Mouse (Mus musculus) embryonic stem cell, embryonic (primary cell): ENCODE measurements at regions not wholly inside any gene's neighbourhood (a gene's known extent, or its start where the extent isn't known, plus 50 kb on each side); places are given as distances from the start of the nearest gene placed in this dataset.

ENCODE experiments used
- CTCF ChIA-PET, 4 experiments: fragments of 300-600 bp in 2 of 4; fragments of 350-600 bp in 2 of 4; sonication (Branson Sonifier 250); formaldehyde crosslinking; loops; one replicate each; lab custom pipeline; 2022; ENCODE audit warnings: inconsistent platforms in 2 of 4; lab: Charles Lee
- POLR2A ChIA-PET, 4 experiments: fragments of 300-600 bp in 2 of 4; fragments of 350-600 bp in 2 of 4; sonication (Branson Sonifier 250); formaldehyde crosslinking; loops; one replicate each; lab custom pipeline; 2022; ENCODE audit warnings: antibody characterized with exemption in 4 of 4, inconsistent platforms in 1 of 4; lab: Charles Lee

- CTCF ChIA-PET: no interaction called here
- POLR2A ChIA-PET: interaction anchor here in 1 of 4 experiments (0.5 to 1.6 kb wide), 4 partner anchors 9 to 172 kb away, joined by 3 to 4 read pairs (median 3); no protein-coding TSS in a partner anchor
Measured at GRCm38 (mm10) chr1:72012710-72013109, 199.4 kb downstream of the Mreg start.

DNA sequence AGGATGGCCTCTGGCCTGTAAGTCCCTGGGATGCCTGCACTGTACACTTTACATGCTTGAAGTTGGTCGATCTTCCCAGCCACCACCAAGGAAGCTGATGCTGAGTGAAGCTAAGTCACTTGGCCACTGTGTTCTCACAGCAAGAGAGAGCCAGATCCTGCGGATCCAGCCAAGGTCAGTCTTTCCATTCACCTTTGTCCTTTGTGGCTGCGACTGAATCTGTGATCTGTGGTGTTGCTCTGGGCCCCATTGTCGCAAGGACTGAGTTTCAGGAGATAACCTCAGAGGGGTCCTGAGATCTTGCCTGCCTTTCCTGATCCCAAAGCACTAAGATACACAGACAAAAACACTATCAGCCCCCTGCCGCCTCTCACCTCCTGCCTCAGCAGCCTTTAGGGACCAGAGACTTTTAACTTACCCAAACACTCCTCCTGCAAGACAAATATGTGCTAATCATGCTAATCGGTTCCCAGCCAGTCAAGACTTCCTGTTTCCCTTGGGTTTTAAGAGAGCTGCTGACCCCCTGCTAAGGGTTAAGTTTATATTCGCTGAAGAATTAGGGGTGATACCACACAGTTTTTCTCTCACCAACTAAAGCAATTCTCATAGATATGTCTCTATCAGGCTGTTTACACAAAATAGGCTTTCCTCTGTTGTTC lies 202.7 kb downstream of the Mreg start:
- ChIA-PET CTCF (interaction anchor here in 2 of 4 experiments (0.6 to 0.7 kb wide), 2 partner anchors 8 to 273 kb away, joined by 3 to 9 read pairs; no protein-coding TSS in a partner anchor), POLR2A (interaction anchor here in 1 of 4 experiments (0.6 kb wide), 1 partner anchor 9 kb away, joined by 3 read pairs; no protein-coding TSS in a partner anchor)

DNA sequence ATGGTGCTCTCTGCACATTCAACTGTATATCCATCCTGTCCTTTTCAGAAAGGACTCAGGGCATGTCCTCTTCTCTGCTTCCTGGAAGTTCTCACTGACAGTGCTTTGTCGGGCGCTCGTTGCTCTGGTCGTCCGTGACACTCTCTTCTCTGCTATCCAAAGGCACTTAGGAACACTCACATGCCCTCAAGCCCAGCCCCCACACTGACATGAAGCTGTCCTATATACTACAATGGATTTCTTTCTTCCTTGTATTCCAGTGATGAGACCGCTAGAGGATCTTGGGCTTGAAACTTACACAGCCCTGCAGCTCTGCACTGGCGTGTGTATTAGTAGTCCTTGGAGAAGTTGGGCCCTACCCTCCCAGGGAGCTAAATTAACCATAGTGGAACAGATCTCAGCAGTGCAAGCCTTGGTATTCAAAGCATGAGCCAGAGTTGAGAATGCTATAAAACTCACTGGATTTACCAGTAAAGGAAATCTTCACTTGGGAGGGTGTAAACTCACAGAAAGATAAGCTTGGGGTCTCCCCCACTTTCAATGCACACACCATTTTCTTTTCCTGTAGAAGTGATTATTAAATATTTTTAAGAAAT lies 205.3 kb downstream of the Mreg start:
- POLR2A ChIA-PET: interaction anchor here in 1 of 4 experiments (0.5 kb wide), 1 partner anchor 468 kb away, joined by 3 read pairs; no protein-coding TSS in a partner anchor
- CTCF ChIA-PET: no interaction called here

- ChIA-PET CTCF (no interaction called here), POLR2A (no interaction called here)
Measured at GRCm38 (mm10) chr1:72005956-72006355, 206.2 kb downstream of the Mreg start.

DNA sequence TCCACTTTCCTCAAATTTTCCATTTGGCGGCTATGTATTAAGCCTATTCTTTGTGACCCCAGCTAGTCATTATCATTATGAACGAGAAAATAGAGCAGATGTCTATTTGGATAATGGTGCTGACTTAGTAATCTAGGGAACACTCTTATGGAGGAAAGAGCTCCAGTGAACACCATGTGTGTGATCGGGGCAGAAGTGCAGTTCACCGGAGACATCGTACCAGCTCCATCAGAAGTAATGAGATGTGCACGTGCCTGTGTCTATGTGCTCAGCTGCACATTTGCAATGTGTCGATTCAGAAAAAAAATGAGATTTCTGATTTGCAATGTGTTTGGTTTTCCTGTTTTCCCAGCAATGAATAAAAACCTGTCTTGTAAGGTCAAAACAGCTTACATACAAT lies 206.6 kb downstream of the Mreg start:
- POLR2A ChIA-PET: interaction anchor here in 1 of 4 experiments (0.7 kb wide), 1 partner anchor 21 kb away, joined by 3 read pairs; no protein-coding TSS in a partner anchor
- CTCF ChIA-PET: no interaction called here

GRCm38 (mm10) chr1:72003424-72004278 lies 208.5 kb downstream of the Mreg start:
- ChIA-PET CTCF (interaction anchor here in 1 of 4 experiments (0.6 kb wide), 1 partner anchor 180 kb away, joined by 9 read pairs; no protein-coding TSS in a partner anchor), POLR2A (interaction anchor here in 2 of 4 experiments (0.6 to 0.8 kb wide), 2 partner anchors 9 to 165 kb away, joined by 3 read pairs; no protein-coding TSS in a partner anchor)

- ChIA-PET CTCF (interaction anchor here in 1 of 4 experiments (0.6 kb wide), 1 partner anchor 121 kb away, joined by 3 read pairs; no protein-coding TSS in a partner anchor), POLR2A (no interaction called here)
Measured at GRCm38 (mm10) chr1:72002471-72003116, 209.5 kb downstream of the Mreg start.

GRCm38 (mm10) chr1:72000741-72001140 lies 211.4 kb downstream of the Mreg start:
- CTCF ChIA-PET: no interaction called here
- POLR2A ChIA-PET: no interaction called here

GRCm38 (mm10) chr1:71996828-71997227 lies 215.3 kb downstream of the Mreg start:
- POLR2A ChIA-PET: interaction anchor here in 1 of 4 experiments (1.1 to 1.7 kb wide), 2 partner anchors 247 to 259 kb away, joined by 3 to 4 read pairs; no protein-coding TSS in a partner anchor
- CTCF ChIA-PET: no interaction called here

DNA sequence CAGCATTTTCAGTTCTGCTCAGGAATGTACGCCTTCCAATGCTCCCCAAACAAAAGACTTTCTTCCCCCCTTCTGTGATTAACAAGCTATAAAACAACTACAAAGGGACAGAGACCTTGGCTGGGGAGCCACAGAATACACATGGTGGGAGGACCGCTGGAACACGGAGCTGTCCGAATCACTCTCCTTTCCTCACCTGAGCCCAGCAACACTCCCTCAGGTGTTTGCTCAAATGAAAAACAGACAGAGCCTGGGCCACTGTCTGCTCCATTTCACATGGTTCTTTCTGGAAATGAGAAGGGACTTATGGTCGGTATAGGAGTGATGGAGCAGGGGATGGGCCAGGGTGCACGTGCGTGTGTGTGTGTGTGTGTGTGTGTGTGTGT lies 215.9 kb downstream of the Mreg start:
- ChIA-PET CTCF (no interaction called here), POLR2A (interaction anchor here in 1 of 4 experiments (1.1 to 1.7 kb wide), 2 partner anchors 247 to 259 kb away, joined by 3 to 4 read pairs; no protein-coding TSS in a partner anchor)

GRCm38 (mm10) chr1:71995573-71996233 lies 216.4 kb downstream of the Mreg start:
- CTCF ChIA-PET: no interaction called here
- POLR2A ChIA-PET: interaction anchor here in 1 of 4 experiments (1.1 to 1.7 kb wide), 2 partner anchors 248 to 260 kb away, joined by 3 to 4 read pairs; no protein-coding TSS in a partner anchor

GRCm38 (mm10) chr1:71990936-71991335 lies 221.2 kb downstream of the Mreg start:
- ChIA-PET POLR2A (interaction anchor here in 1 of 4 experiments (0.7 kb wide), 1 partner anchor 18 kb away, joined by 3 read pairs; no protein-coding TSS in a partner anchor), CTCF (no interaction called here)

GRCm38 (mm10) chr1:71988086-71988485 lies 224.0 kb downstream of the Mreg start:
- ChIA-PET POLR2A (no interaction called here), CTCF (no interaction called here)

DNA sequence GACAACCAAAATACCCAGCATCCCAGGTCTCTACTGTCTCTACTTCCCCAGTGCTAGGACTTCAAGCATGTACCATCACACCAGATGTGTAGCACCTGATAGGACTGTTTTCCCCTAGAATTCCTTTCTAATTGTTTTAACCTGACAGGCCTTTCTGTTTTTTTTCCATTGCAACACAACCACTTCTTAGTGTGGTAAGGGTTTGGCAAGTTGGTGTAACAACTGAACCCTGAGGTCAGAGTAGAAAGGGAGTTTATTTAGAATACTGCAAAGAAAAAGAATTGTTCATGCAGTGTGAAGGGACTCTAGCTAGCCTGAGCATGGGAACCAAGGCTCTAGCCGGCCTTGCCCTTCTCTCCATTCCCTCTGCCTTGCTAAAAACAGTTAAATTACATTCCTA lies 226.1 kb downstream of the Mreg start:
- ChIA-PET CTCF (interaction anchor here in 1 of 4 experiments (0.6 kb wide), 1 partner anchor 298 kb away, joined by 5 read pairs; no protein-coding TSS in a partner anchor), POLR2A (no interaction called here)

DNA sequence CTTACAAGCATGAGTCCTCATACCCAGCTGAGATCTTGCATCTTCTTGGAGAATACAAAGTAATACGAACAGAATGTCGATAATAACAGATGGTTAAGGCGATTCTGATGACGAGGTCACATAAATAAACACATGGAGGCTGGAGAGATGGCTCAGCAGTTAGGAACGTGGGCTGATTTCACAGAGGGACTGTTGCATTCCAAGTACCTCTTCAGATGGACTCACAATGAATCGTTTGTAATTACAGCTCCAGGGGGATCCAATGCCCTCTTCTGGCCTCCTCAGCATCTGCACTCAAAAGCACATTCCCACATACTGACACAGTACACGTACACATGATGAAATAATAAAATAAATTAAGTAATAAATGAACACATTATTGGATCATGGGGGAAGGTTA lies 228.3 kb downstream of the Mreg start:
- POLR2A ChIA-PET: no interaction called here
- CTCF ChIA-PET: no interaction called here

DNA sequence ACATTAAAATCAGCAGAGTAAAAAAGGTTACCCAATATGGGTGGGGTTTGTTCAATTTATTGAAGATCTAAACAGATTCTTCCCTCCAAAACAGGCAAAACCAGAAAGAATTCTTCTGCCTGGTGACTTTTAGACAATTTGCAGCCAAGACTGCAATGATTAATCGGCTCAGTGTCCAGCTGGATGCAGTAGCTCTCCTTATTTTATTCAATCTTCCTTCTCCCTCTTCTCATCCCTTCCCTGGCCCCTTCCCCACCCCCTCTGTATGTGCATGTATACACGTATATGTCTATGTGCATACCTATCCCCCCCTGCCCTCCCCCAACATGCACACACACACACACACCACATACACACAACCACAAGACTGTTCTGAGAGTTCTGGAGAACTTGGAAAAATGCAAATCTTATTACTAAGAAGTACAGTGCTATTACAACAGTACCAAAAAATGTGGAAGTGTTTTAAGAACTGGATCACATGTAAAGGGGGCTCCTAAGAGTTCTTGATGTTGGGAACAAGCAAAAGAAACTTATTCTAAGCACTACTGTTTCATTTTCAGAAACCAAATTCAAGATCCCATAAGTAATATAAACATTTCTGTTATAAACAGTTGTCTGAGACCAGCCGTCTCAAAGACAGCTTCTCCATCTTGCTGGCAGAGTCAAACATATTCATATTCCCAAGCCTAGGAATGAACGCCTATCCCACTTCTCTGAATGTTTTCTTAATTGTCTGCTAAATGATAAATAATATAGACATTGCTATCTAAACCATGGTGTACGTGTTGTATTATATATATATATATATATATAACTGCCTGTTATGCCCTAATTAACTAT lies 229.5 kb downstream of the Mreg start:
- ChIA-PET CTCF (interaction anchor here in 1 of 4 experiments (0.6 kb wide), 1 partner anchor 116 kb away, joined by 3 read pairs; no protein-coding TSS in a partner anchor), POLR2A (no interaction called here)

DNA sequence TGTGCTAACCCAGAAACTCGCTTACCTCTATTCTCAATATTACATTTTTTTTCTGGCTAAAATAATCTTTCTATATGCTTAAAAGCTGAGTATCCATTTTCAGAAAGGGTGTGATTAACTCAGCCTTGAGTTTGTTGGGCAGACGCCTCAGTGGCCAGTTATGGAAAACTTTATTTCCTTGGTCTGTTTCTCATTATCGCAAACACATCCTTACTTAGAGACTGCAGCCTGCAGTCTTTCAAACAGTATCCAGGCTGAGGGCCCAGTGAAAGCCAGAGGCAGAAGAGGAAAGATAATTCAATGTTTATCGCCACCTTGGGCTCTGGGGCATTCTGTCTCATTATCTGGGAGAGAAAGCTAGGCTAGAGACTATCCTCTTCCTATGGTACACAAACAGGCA lies 231.5 kb downstream of the Mreg start:
- POLR2A ChIA-PET: no interaction called here

More for the DNA sequence above, 231.5 kb downstream of the Mreg start:
- CTCF ChIA-PET: no interaction called here
